Mouse (Mus musculus): ENCODE measurements around the gene 5031439G07Rik. TPM values are rescaled to one million over a fixed set of nuclear protein-coding genes. Genes with fewer than 3 reads are reported as not detected.
"Not testable (repeated sequence)": the region's sequence is repeated elsewhere in the genome, so short reads cannot be mapped to it uniquely, and the experiment has no call there.

Gene 5031439G07Rik
- total RNA-seq, 2 experiments from 2014 or later = 78.0 to 86.5 TPM

GRCm38 (mm10) chr15:84896664-84897063, 91.7 kb downstream of the 5031439G07Rik start:
- intact Hi-C loops (cut with DNase I) = no loop called here
- no peak for DNase-seq

- intact Hi-C loops (cut with DNase I); DNase-seq: not testable (repeated sequence)
These were observed 92.1 kb downstream of the 5031439G07Rik start for GRCm38 (mm10) chr15:84896216-84896615.

Small RNAs within 50 kb of the gene (microRNA-seq; reads per million reads assigned to microRNA genes)
- 66.8 to 73.4 reads per million in 2 experiments for gene Mir1249

Other genes starting within 250 kb of the 5031439G07Rik start
- under 1 TPM; 0.43 to 0.49 TPM for gene Phf21b, start 132.5 kb downstream of the 5031439G07Rik start, total RNA-seq (2021)
- under 1 TPM; 0.22 to 0.33 TPM for gene Gm29666, start 68.5 kb downstream of the 5031439G07Rik start, total RNA-seq (2021)
- 10 to 100 TPM; 12.4 to 14.8 TPM for gene Nup50, start 65.1 kb downstream of the 5031439G07Rik start, total RNA-seq (2021)
- gene Upk3a, start 28.6 kb upstream of the 5031439G07Rik start, total RNA-seq (2021) = not detected
- 1 to 10 TPM; 3.9 to 5.4 TPM for gene Fam118a, start 40.4 kb upstream of the 5031439G07Rik start, total RNA-seq (2021)
- gene Smc1b, start 143.4 kb upstream of the 5031439G07Rik start, total RNA-seq (2021) = not detected
- not detected for gene Ribc2, start 143.5 kb upstream of the 5031439G07Rik start, total RNA-seq (2021)
- 1 to 10 TPM; 4.8 to 5.7 TPM for gene Fbln1, start 217.4 kb upstream of the 5031439G07Rik start, total RNA-seq (2021)

Data from gastrocnemius, postnatal 36 days (tissue).